Mouse (Mus musculus): Measurements from ENCODE around the gene Foxl1. TPM values are rescaled to one million over a fixed set of nuclear protein-coding genes. Genes with fewer than 3 reads are reported as not detected.
"Not testable (repeated sequence)": the region's sequence is repeated elsewhere in the genome, so short reads cannot be mapped to it uniquely, and the experiment has no call there.

The Foxl1 gene
- total RNA-seq, 2 experiments from 2014 or later: 1.2 to 1.8 TPM

- DNase-seq (ENCODE audit: low spot score in 2 of 2): no peak
These were observed 3.0 kb upstream of the Foxl1 start for GRCm38 (mm10) chr8:121124547-121125239.

- DNase-seq (ENCODE audit: low spot score in 2 of 2): peak in 1 of 2 experiments; percentile 50
These were observed 2.3 kb upstream of the Foxl1 start for GRCm38 (mm10) chr8:121125311-121125876.

- no peak for DNase-seq (ENCODE audit: low spot score in 2 of 2)
These were observed 1.5 kb upstream of the Foxl1 start for GRCm38 (mm10) chr8:121126191-121126590.

GRCm38 (mm10) chr8:121126694-121127093, 1.0 kb upstream of the Foxl1 start:
- DNase-seq (ENCODE audit: low spot score in 2 of 2): no peak

GRCm38 (mm10) chr8:121127291-121127701, 444 bp upstream of the Foxl1 start:
- no peak for DNase-seq (ENCODE audit: low spot score in 2 of 2)

- DNase-seq (ENCODE audit: low spot score in 2 of 2): no peak
These were observed 958 bp downstream of the Foxl1 start for GRCm38 (mm10) chr8:121128531-121129264.

GRCm38 (mm10) chr8:121129265-121129940, 1.7 kb downstream of the Foxl1 start:
- DNase-seq (ENCODE audit: low spot score in 2 of 2): no peak

GRCm38 (mm10) chr8:121130522-121130921, 2.8 kb downstream of the Foxl1 start:
- DNase-seq (ENCODE audit: low spot score in 2 of 2): no peak

GRCm38 (mm10) chr8:121132961-121133513, 5.3 kb downstream of the Foxl1 start:
- DNase-seq (ENCODE audit: low spot score in 2 of 2): no peak

GRCm38 (mm10) chr8:121134102-121134501, 6.4 kb downstream of the Foxl1 start:
- DNase-seq (ENCODE audit: low spot score in 2 of 2): no peak

- no peak for DNase-seq (ENCODE audit: low spot score in 2 of 2)
These were observed 6.8 kb downstream of the Foxl1 start for GRCm38 (mm10) chr8:121134512-121134911.

- no peak for DNase-seq (ENCODE audit: low spot score in 2 of 2)
These were observed 9.1 kb downstream of the Foxl1 start for GRCm38 (mm10) chr8:121136856-121137255.

- not testable (repeated sequence) for DNase-seq (ENCODE audit: low spot score in 2 of 2)
These were observed 17.9 kb downstream of the Foxl1 start for GRCm38 (mm10) chr8:121145457-121146134.

GRCm38 (mm10) chr8:121148573-121149083, 20.9 kb downstream of the Foxl1 start:
- DNase-seq (ENCODE audit: low spot score in 2 of 2): no peak

GRCm38 (mm10) chr8:121152394-121152793, 24.7 kb downstream of the Foxl1 start:
- DNase-seq (ENCODE audit: low spot score in 2 of 2): no peak

- DNase-seq (ENCODE audit: low spot score in 2 of 2): no peak
These were observed 29.3 kb downstream of the Foxl1 start for GRCm38 (mm10) chr8:121156990-121157491.

GRCm38 (mm10) chr8:121158812-121159211, 31.1 kb downstream of the Foxl1 start:
- no peak for DNase-seq (ENCODE audit: low spot score in 2 of 2)

GRCm38 (mm10) chr8:121161437-121161836, 33.7 kb downstream of the Foxl1 start:
- no peak for DNase-seq (ENCODE audit: low spot score in 2 of 2)

GRCm38 (mm10) chr8:121162413-121162812, 34.7 kb downstream of the Foxl1 start:
- no peak for DNase-seq (ENCODE audit: low spot score in 2 of 2)
